Mouse (Mus musculus) MEL (cell line): ENCODE data around the gene Spop. TPM values are rescaled to one million over a fixed set of nuclear protein-coding genes. Genes with fewer than 3 reads are reported as not detected.
A peak's percentile ranks its signal among the peaks of the same experiment; 100 is the strongest.

Experiments
- DNase-seq: peaks from one replicate; pipeline ENCODE4 v3.0.0; 2011; ENCODE audit warnings: low read depth, low spot score
- H3K27ac ChIP-seq: 2 replicates; pipeline ENCODE4 v1.5.1; 2012; ENCODE audit warnings: low read depth, mild to moderate bottlenecking, control low read depth, low read length, moderate library complexity; ENCODE audit not compliant: control insufficient read depth
- H3K27me3 ChIP-seq, 2 experiments: fragments of 150-350 bp in 1 of 2; sonication (generic) in 1 of 2; 2 replicates each; pipeline ENCODE4 v1.6.1; 2012; ENCODE audit warnings: low read length in 2 of 2, mild to moderate bottlenecking in 2 of 2, improper control_type of control experiment in 1 of 2, moderate library complexity in 1 of 2; ENCODE audit not compliant: insufficient read depth in 2 of 2, control insufficient read depth in 1 of 2
- H3K36me3 ChIP-seq, 2 experiments: 2 replicates each; pipeline ENCODE4 v1.6.1; 2012 to 2014; ENCODE audit warnings: low read length in 2 of 2, improper control_type of control experiment in 1 of 2, inconsistent platforms in 1 of 2, mild to moderate bottlenecking in 1 of 2; ENCODE audit not compliant: insufficient read depth in 2 of 2, control insufficient read depth in 1 of 2
- H3K4me1 ChIP-seq, 2 experiments: fragments of 150-350 bp in 1 of 2; sonication (generic) in 1 of 2; 2 replicates each; pipeline ENCODE4 v1.6.1; 2012; ENCODE audit warnings: low read length in 2 of 2, improper control_type of control experiment in 1 of 2, mild to moderate bottlenecking in 1 of 2; ENCODE audit not compliant: insufficient read depth in 2 of 2, control insufficient read depth in 1 of 2
- H3K4me3 ChIP-seq, 2 experiments: fragments of 150-350 bp in 1 of 2; sonication (generic) in 1 of 2; 2 replicates each; pipeline ENCODE4 v1.5.1; 2012; ENCODE audit warnings: low read depth in 2 of 2, low read length in 2 of 2, mild to moderate bottlenecking in 2 of 2, moderate library complexity in 2 of 2, control low read depth in 1 of 2, improper control_type of control experiment in 1 of 2; ENCODE audit not compliant: control insufficient read depth in 1 of 2, insufficient read depth in 1 of 2
- H3K79me2 ChIP-seq: 2 replicates; pipeline ENCODE4 v1.6.1; 2012; ENCODE audit warnings: mild to moderate bottlenecking, low read length, moderate library complexity; ENCODE audit not compliant: control insufficient read depth, poor library complexity, insufficient read depth
- H3K9ac ChIP-seq: 2 replicates; pipeline ENCODE4 v1.6.1; 2012; ENCODE audit warnings: low read depth, mild to moderate bottlenecking, control low read depth, low read length, moderate library complexity; ENCODE audit not compliant: control insufficient read depth, poor library complexity, severe bottlenecking
- H3K9me3 ChIP-seq: fragments of 150-350 bp; sonication (generic); replicated peaks from 2 replicates; pipeline ENCODE4 v1.6.1; 2012; ENCODE audit warnings: mild to moderate bottlenecking, low read length, improper control_type of control experiment, moderate library complexity; ENCODE audit not compliant: insufficient read depth
- BHLHE40 ChIP-seq: IDR thresholded peaks from 2 replicates; pipeline ENCODE4 v1.6.1; 2012; ENCODE audit warnings: low read depth, mild to moderate bottlenecking, inconsistent platforms, low read length, improper control_type of control experiment, borderline replicate concordance
- CHD1 ChIP-seq: IDR thresholded peaks from 2 replicates; pipeline ENCODE4 v1.6.1; 2012; ENCODE audit warnings: low read depth, mild to moderate bottlenecking, inconsistent platforms, low read length, improper control_type of control experiment
- CHD2 ChIP-seq: IDR thresholded peaks from 2 replicates; pipeline ENCODE4 v1.6.1; 2011; ENCODE audit warnings: low read length, improper control_type of control experiment
- CTCF ChIP-seq, 3 experiments: IDR thresholded peaks in 2 of 3; conservative IDR thresholded peaks in 1 of 3; 2 replicates each; pipeline ENCODE4 v1.5.1; 2011 to 2012; ENCODE audit warnings: low read length in 3 of 3, low read depth in 2 of 3, mild to moderate bottlenecking in 2 of 3, improper control_type of control experiment in 1 of 3, inconsistent platforms in 1 of 3, mixed read lengths in 1 of 3, moderate library complexity in 1 of 3; ENCODE audit not compliant: control insufficient read depth in 1 of 3, insufficient read depth in 1 of 3, poor library complexity in 1 of 3, severe bottlenecking in 1 of 3
- E2F4 ChIP-seq: IDR thresholded peaks from 2 replicates; pipeline ENCODE4 v1.6.1; 2011; ENCODE audit warnings: low read depth, low read length, improper control_type of control experiment, borderline replicate concordance
- ELF1 ChIP-seq: IDR thresholded peaks from 2 replicates; pipeline ENCODE4 v1.6.1; 2014; ENCODE audit warnings: low read depth, mild to moderate bottlenecking, inconsistent platforms, low read length, improper control_type of control experiment, moderate library complexity
- EP300 ChIP-seq, 2 experiments: IDR thresholded peaks; 2 replicates each; pipeline ENCODE4 v1.6.1; 2011; ENCODE audit warnings: improper control_type of control experiment in 2 of 2, low read length in 2 of 2, low read depth in 1 of 2, mild to moderate bottlenecking in 1 of 2
- ETS1 ChIP-seq: IDR thresholded peaks from 2 replicates; pipeline ENCODE4 v1.6.1; 2012; ENCODE audit warnings: low read depth, mild to moderate bottlenecking, inconsistent platforms, low read length, improper control_type of control experiment, moderate library complexity
- GABPA ChIP-seq: IDR thresholded peaks from 2 replicates; pipeline ENCODE4 v1.6.1; 2012; ENCODE audit warnings: low read depth, mild to moderate bottlenecking, inconsistent platforms, low read length, improper control_type of control experiment, moderate library complexity
- JUND ChIP-seq: IDR thresholded peaks from 2 replicates; pipeline ENCODE4 v1.6.1; 2011; ENCODE audit warnings: low read depth, mild to moderate bottlenecking, improper control_type of control experiment, low read length
- KAT2A ChIP-seq: conservative IDR thresholded peaks from 2 replicates; pipeline ENCODE4 v1.6.1; 2012; ENCODE audit warnings: low read depth, low read length, improper control_type of control experiment, inconsistent platforms
- MAFK ChIP-seq: IDR thresholded peaks from 2 replicates; pipeline ENCODE4 v1.6.1; 2011; ENCODE audit warnings: low read depth, mild to moderate bottlenecking, low read length, improper control_type of control experiment, borderline replicate concordance
- MAX ChIP-seq: IDR thresholded peaks from 2 replicates; pipeline ENCODE4 v1.6.1; 2011; ENCODE audit warnings: low read length, improper control_type of control experiment
- MAZ ChIP-seq: IDR thresholded peaks from 2 replicates; pipeline ENCODE4 v1.6.1; 2012; ENCODE audit warnings: low read depth, mild to moderate bottlenecking, inconsistent platforms, low read length, improper control_type of control experiment
- MEF2A ChIP-seq: IDR thresholded peaks from 2 replicates; pipeline ENCODE4 v1.6.1; 2014; ENCODE audit warnings: low read depth, mild to moderate bottlenecking, inconsistent platforms, low read length, improper control_type of control experiment; ENCODE audit not compliant: poor library complexity, insufficient replicate concordance, severe bottlenecking; ENCODE audit errors: extremely low read depth
- MXI1 ChIP-seq: IDR thresholded peaks from 2 replicates; pipeline ENCODE4 v1.6.1; 2011; ENCODE audit warnings: mild to moderate bottlenecking, low read depth, low read length, improper control_type of control experiment
- MYB ChIP-seq: IDR thresholded peaks from 2 replicates; pipeline ENCODE4 v1.6.1; 2011; ENCODE audit warnings: mild to moderate bottlenecking, low read depth, low read length, improper control_type of control experiment
- NELFE ChIP-seq: IDR thresholded peaks from 2 replicates; pipeline ENCODE4 v1.6.1; 2011; ENCODE audit warnings: low read depth, low read length, improper control_type of control experiment
- NRF1 ChIP-seq: IDR thresholded peaks from 2 replicates; pipeline ENCODE4 v1.6.1; 2014; ENCODE audit warnings: low read depth, mild to moderate bottlenecking, inconsistent platforms, low read length, improper control_type of control experiment, moderate library complexity; ENCODE audit not compliant: poor library complexity, insufficient read depth, severe bottlenecking
- POLR2A ChIP-seq, 2 experiments: IDR thresholded peaks; 2 replicates each; pipeline ENCODE4 v1.6.1; 2011 to 2012; ENCODE audit warnings: low read length in 2 of 2, mild to moderate bottlenecking in 2 of 2, control low read depth in 1 of 2, improper control_type of control experiment in 1 of 2, low read depth in 1 of 2, moderate library complexity in 1 of 2; ENCODE audit not compliant: control insufficient read depth in 1 of 2, insufficient read depth in 1 of 2, poor library complexity in 1 of 2
- POLR2AphosphoS2 ChIP-seq: IDR thresholded peaks from 2 replicates; pipeline ENCODE4 v1.6.1; 2011; ENCODE audit warnings: low read length, improper control_type of control experiment
- POLR2AphosphoS5 ChIP-seq: IDR thresholded peaks from 2 replicates; pipeline ENCODE4 v1.6.1; 2012; ENCODE audit warnings: low read depth, borderline replicate concordance, mild to moderate bottlenecking, inconsistent platforms, low read length, moderate library complexity, mixed read lengths
- RAD21 ChIP-seq: IDR thresholded peaks from 2 replicates; pipeline ENCODE4 v1.6.1; 2011; ENCODE audit warnings: mild to moderate bottlenecking, low read depth, low read length, improper control_type of control experiment
- RCOR1 ChIP-seq: IDR thresholded peaks from 2 replicates; pipeline ENCODE4 v1.6.1; 2012; ENCODE audit warnings: low read depth, mild to moderate bottlenecking, inconsistent platforms, low read length, improper control_type of control experiment
- SIN3A ChIP-seq: IDR thresholded peaks from 2 replicates; pipeline ENCODE4 v1.6.1; 2012; ENCODE audit warnings: low read length, improper control_type of control experiment, inconsistent platforms
- SMC3 ChIP-seq: IDR thresholded peaks from 2 replicates; pipeline ENCODE4 v1.6.1; 2011; ENCODE audit warnings: low read depth, low read length, improper control_type of control experiment
- TAL1 ChIP-seq: IDR thresholded peaks from 2 replicates; pipeline ENCODE4 v1.6.1; 2012; ENCODE audit warnings: mild to moderate bottlenecking, inconsistent platforms, low read length, moderate library complexity, mixed read lengths
- TBP ChIP-seq: IDR thresholded peaks from 2 replicates; pipeline ENCODE4 v1.8.0; 2011; ENCODE audit warnings: low read depth, low read length, improper control_type of control experiment
- TCF12 ChIP-seq: IDR thresholded peaks from 2 replicates; pipeline ENCODE4 v1.6.1; 2014; ENCODE audit warnings: low read depth, mild to moderate bottlenecking, inconsistent platforms, low read length, improper control_type of control experiment, moderate library complexity
- UBTF ChIP-seq: IDR thresholded peaks from 2 replicates; pipeline ENCODE4 v1.6.1; 2012; ENCODE audit warnings: low read depth, mild to moderate bottlenecking, inconsistent platforms, low read length, improper control_type of control experiment, moderate library complexity, borderline replicate concordance; ENCODE audit not compliant: insufficient read depth
- USF1 ChIP-seq: IDR thresholded peaks from 2 replicates; pipeline ENCODE4 v1.6.1; 2014; ENCODE audit warnings: low read depth, mild to moderate bottlenecking, inconsistent platforms, low read length, improper control_type of control experiment, moderate library complexity
- USF2 ChIP-seq, 2 experiments: IDR thresholded peaks; 2 replicates each; pipeline ENCODE4 v1.6.1; 2011 to 2012; ENCODE audit warnings: improper control_type of control experiment in 2 of 2, low read length in 2 of 2, borderline replicate concordance in 1 of 2, inconsistent platforms in 1 of 2, low read depth in 1 of 2, mild to moderate bottlenecking in 1 of 2; ENCODE audit not compliant: insufficient read depth in 1 of 2
- ZC3H11A ChIP-seq: IDR thresholded peaks from 2 replicates; pipeline ENCODE4 v1.6.1; 2012; ENCODE audit warnings: low read depth, mild to moderate bottlenecking, inconsistent platforms, low read length, improper control_type of control experiment
- ZKSCAN1 ChIP-seq: IDR thresholded peaks from 2 replicates; pipeline ENCODE4 v1.6.1; 2012; ENCODE audit warnings: low read depth, mild to moderate bottlenecking, inconsistent platforms, low read length, improper control_type of control experiment, moderate library complexity
- ZMIZ1 ChIP-seq: IDR thresholded peaks from 2 replicates; pipeline ENCODE4 v1.6.1; 2012; ENCODE audit warnings: low read depth, mild to moderate bottlenecking, inconsistent platforms, low read length, improper control_type of control experiment, moderate library complexity
- ZNF384 ChIP-seq: IDR thresholded peaks from 2 replicates; pipeline ENCODE4 v1.6.1; 2012; ENCODE audit warnings: low read depth, mild to moderate bottlenecking, inconsistent platforms, low read length, improper control_type of control experiment
- polyA plus RNA-seq, 2 experiments: library from polyadenylated mRNA; stranded (reverse) in 1 of 2; unstranded in 1 of 2; fragments of >175 nt in 1 of 2; fragments of >200 nt in 1 of 2; gene quantifications; 2 replicates each; pipeline versions ENCODE4 v1.2.1 to v1.2.4; 2012; ENCODE audit warnings: low replicate concordance in 2 of 2, low read depth in 1 of 2; ENCODE audit not compliant: insufficient read length in 2 of 2, insufficient read depth in 1 of 2, missing spikeins in 1 of 2
- total RNA-seq: library from RNA; depleted of rRNA; stranded (reverse); fragments of 300-350 nt; gene quantifications from 2 replicates; pipeline ENCODE4 v1.2.3, GENCODE M21; 2012

Gene Spop
- total and polyA plus RNA-seq, 3 experiments: 41.5 to 84.0 TPM; not detected in 1

DNA sequence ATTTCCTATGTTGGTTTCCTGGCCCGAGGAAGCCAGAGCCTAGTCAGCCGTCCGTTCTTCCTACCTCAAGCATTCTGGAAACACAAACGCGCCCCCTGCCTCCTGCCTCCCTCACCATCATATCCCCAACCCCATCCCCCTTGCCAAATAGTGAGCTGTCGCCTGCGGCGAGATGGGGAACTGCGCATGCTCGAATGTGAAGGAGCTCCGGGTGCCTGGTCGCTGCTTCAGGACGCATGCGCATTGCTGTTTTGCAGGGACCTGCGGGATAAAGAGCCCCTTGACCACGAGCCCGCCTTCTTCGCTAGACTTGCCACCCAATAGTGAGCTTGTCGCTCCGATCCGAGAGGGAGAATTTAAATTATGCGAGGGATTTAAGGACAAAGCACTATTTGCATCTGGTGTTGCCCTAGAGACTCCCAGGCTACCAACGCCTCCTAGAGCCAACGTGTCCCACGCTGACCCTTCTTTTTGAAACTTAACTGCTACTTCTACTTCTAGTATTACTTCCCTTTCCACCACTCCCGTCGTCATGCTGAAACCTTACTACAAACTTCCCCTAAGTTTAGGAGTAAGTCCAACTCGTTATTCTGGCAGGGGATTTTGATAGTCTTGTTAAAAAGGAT, 769 bp downstream of the Spop start:
- Histone ChIP-seq H3K36me3 (peaks cover 7 to 33% of the 10 kb centered on the region in 2 experiments; a peak in 3 of 4 replicates), H3K27me3 (no peaks in the 10 kb centered on the region), H3K4me1 (peaks cover 18 to 19% of the 10 kb centered on the region in 2 experiments), H3K79me2 (peaks cover 28% of the 10 kb centered on the region), H3K4me3 (peak overlapping the region; percentile 71 to 85), H3K9me3 (no peaks in the 10 kb centered on the region), H3K9ac (peak overlapping the region; percentile 74), H3K27ac (peak overlapping the region; percentile 92)
- peak; percentile 99 for DNase-seq
- TF ChIP-seq GABPA (no peak), CHD1 (no peak), BHLHE40 (no peak), ZNF384 (no peak), MAFK (no peak), NRF1 (peak; percentile 98), ELF1 (no peak), CHD2 (peak; percentile 46; the same call in 1 of the 2 replicates), E2F4 (peak; percentile 85), UBTF (no peak), ZC3H11A (no peak), POLR2AphosphoS5 (peak; percentile 82; the same call in 1 of the 2 replicates), ZMIZ1 (peak; percentile 95), USF1 (peak; percentile 32; the same call in 1 of the 2 replicates), RCOR1 (no peak), MXI1 (peak; percentile 90), ZKSCAN1 (no peak), RAD21 (no peak), MEF2A (no peak), SIN3A (peak; percentile 82), TBP (peak; percentile 88), USF2 (IDR thresholded peaks at IDR 0.05; ENCODE audit: borderline replicate concordance in 1 of 2, insufficient read depth in 1 of 2, low read depth in 1 of 2, low read length in 2 of 2) (no peak), TCF12 (no peak; the same call in 1 of the 2 replicates), KAT2A (no peak), NELFE (peak; percentile 93), POLR2AphosphoS2 (peak; percentile 80), ETS1 (peak; percentile 38; the same call in 1 of the 2 replicates), JUND (no peak), MAX (peak; percentile 77; the same call in 1 of the 2 replicates), POLR2A (IDR thresholded peaks at IDR 0.05; ENCODE audit: control insufficient read depth in 1 of 2, insufficient read depth in 1 of 2, low read depth in 1 of 2, low read length in 2 of 2, poor library complexity in 1 of 2) (peak; percentile 44 to 96; a peak in 2 of 4 replicates), MYB (no peak), SMC3 (no peak), MAZ (no peak; the same call in 1 of the 2 replicates), CTCF (IDR thresholded peaks at IDR 0.05 in 2 of 3, conservative IDR thresholded peaks at IDR 0.05 in 1 of 3; ENCODE audit: control insufficient read depth in 1 of 3, insufficient read depth in 1 of 3, low read depth in 2 of 3, low read length in 3 of 3, poor library complexity in 1 of 3, severe bottlenecking in 1 of 3) (peak in 2 of 3 experiments; percentile 6 to 12; a peak in 2 of 6 replicates), EP300 (IDR thresholded peaks at IDR 0.05; ENCODE audit: low read depth in 1 of 2, low read length in 2 of 2) (no peak; a peak in 1 of 4 replicates), TAL1 (no peak)
